Mouse (Mus musculus): Measurements from ENCODE around the gene Sfmbt2.

The Sfmbt2 gene

GRCm38 (mm10) chr2:10541762-10542161, 171.5 kb downstream of the Sfmbt2 start:
- no peak for DNase-seq (ENCODE audit: extremely low read depth, insufficient read length, low spot score)

- no peak for DNase-seq (ENCODE audit: extremely low read depth, insufficient read length, low spot score)
Observed at GRCm38 (mm10) chr2:10542388-10542787, 172.1 kb downstream of the Sfmbt2 start.

- DNase-seq (ENCODE audit: extremely low read depth, insufficient read length, low spot score) = no peak
Observed at GRCm38 (mm10) chr2:10558816-10559215, 188.5 kb downstream of the Sfmbt2 start.

GRCm38 (mm10) chr2:10565491-10565890, 195.2 kb downstream of the Sfmbt2 start:
- DNase-seq (ENCODE audit: extremely low read depth, insufficient read length, low spot score) = no peak

- DNase-seq (ENCODE audit: extremely low read depth, insufficient read length, low spot score) = no peak
Observed at GRCm38 (mm10) chr2:10569392-10569791, 199.1 kb downstream of the Sfmbt2 start.

- no peak for DNase-seq (ENCODE audit: extremely low read depth, insufficient read length, low spot score)
Observed at GRCm38 (mm10) chr2:10572311-10572710, 202.0 kb downstream of the Sfmbt2 start.

- no peak for DNase-seq (ENCODE audit: extremely low read depth, insufficient read length, low spot score)
Observed at GRCm38 (mm10) chr2:10575962-10576740, 205.8 kb downstream of the Sfmbt2 start.

- DNase-seq (ENCODE audit: extremely low read depth, insufficient read length, low spot score) = no peak
Observed at GRCm38 (mm10) chr2:10582673-10583072, 212.4 kb downstream of the Sfmbt2 start.

- DNase-seq (ENCODE audit: extremely low read depth, insufficient read length, low spot score) = no peak
Observed at GRCm38 (mm10) chr2:10583103-10583502, 212.8 kb downstream of the Sfmbt2 start.

- no peak for DNase-seq (ENCODE audit: extremely low read depth, insufficient read length, low spot score)
Observed at GRCm38 (mm10) chr2:10591310-10591709, 221.0 kb downstream of the Sfmbt2 start.

- DNase-seq (ENCODE audit: extremely low read depth, insufficient read length, low spot score) = no peak
Observed at GRCm38 (mm10) chr2:10615500-10615899, 245.2 kb downstream of the Sfmbt2 start.
